Mouse (Mus musculus) stomach, postnatal 0 days (tissue): ENCODE measurements at regions not wholly inside any gene's neighbourhood (a gene's known extent, or its start where the extent isn't known, plus 50 kb on each side); places are given as distances from the start of the nearest gene placed in this dataset.

Experiments used
- CTCF ChIP-seq: IDR thresholded peaks from 2 replicates; pipeline ENCODE4 v1.5.1; 2016; ENCODE audit warnings: antibody characterized with exemption, low read depth, mild to moderate bottlenecking, moderate library complexity
- EP300 ChIP-seq: optimal IDR thresholded peaks from 2 replicates; pipeline ENCODE3; 2016; ENCODE audit warnings: antibody characterized with exemption

DNA sequence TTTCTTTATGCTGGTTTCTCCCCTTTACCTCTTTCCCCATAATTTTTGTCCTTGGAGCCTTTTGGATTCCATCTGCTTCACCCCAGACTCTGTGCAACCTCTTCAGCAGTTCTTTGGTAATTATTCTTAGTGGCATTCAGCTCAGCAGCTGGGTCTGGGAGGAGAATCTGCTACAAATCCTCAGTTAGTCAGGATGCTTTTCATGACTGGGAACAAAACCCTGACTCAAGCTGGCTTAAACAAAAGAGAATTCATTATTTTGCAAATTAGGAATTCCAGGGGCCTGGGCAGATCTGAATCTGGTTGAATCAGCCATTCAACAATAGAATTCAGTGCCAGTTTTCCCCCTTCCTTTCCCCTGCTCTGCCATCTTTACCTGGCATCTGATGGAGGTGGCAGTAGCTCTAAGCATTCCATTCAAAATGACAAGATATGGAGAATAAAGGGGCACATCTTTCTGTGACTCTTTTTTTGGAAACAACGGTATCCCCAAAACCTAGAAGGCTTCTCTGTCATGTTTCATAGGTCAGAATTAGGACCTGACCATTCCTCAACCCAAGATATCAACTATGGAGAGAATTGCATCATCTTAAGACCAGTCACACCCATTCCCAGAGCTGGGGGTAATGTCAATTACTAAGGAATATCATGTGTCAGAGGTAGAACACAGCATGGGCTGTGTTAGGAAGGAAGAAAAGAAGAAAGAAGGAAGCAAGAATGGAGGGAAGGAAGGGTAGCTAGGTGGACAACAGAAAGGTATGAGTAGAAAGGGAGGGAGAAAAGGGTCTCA is 227.2 kb upstream of the Gm21798 start:
- TF ChIP-seq CTCF: no peak
- no peak for TF ChIP-seq EP300
